Mouse (Mus musculus) CD4-positive, CD25-positive, alpha-beta regulatory T cell, adult 2 months (primary cell): ENCODE results near the gene Fam131c.

Experiments used
- DNase-seq: peaks from one replicate; pipeline ENCODE4 v3.0.0-alpha.2; 2012; ENCODE audit warnings: low read depth, low spot score

Gene Fam131c

GRCm38 (mm10) chr4:141357811-141358210 is 10.2 kb upstream of the Fam131c start:
- DNase-seq: no peak

- no peak for DNase-seq
These were observed 8.8 kb upstream of the Fam131c start for GRCm38 (mm10) chr4:141359222-141359621.

- peak; percentile 60 for DNase-seq
These were observed 7.2 kb upstream of the Fam131c start for GRCm38 (mm10) chr4:141360846-141361245.

GRCm38 (mm10) chr4:141362937-141363548 is 5.0 kb upstream of the Fam131c start:
- DNase-seq: peak; percentile 83

GRCm38 (mm10) chr4:141365126-141365525 is 2.9 kb upstream of the Fam131c start:
- DNase-seq: no peak

GRCm38 (mm10) chr4:141365876-141366275 is 2.1 kb upstream of the Fam131c start:
- no peak for DNase-seq

GRCm38 (mm10) chr4:141372426-141372825 is 4.4 kb downstream of the Fam131c start:
- DNase-seq: no peak

- no peak for DNase-seq
These were observed 11.7 kb downstream of the Fam131c start for GRCm38 (mm10) chr4:141379674-141380073.

- peak; percentile 33 for DNase-seq
These were observed 14.4 kb downstream of the Fam131c start for GRCm38 (mm10) chr4:141382406-141382805.

- DNase-seq: peak; percentile 79
These were observed 17.3 kb downstream of the Fam131c start for GRCm38 (mm10) chr4:141385275-141385674.

- no peak for DNase-seq
These were observed 18.1 kb downstream of the Fam131c start for GRCm38 (mm10) chr4:141386150-141386549.

GRCm38 (mm10) chr4:141387093-141387784 is 19.2 kb downstream of the Fam131c start:
- DNase-seq: peak; percentile 81

GRCm38 (mm10) chr4:141387933-141388332 is 19.9 kb downstream of the Fam131c start:
- DNase-seq: no peak

- no peak for DNase-seq
These were observed 21.5 kb downstream of the Fam131c start for GRCm38 (mm10) chr4:141389366-141390150.

- DNase-seq: no peak
These were observed 23.3 kb downstream of the Fam131c start for GRCm38 (mm10) chr4:141391293-141391692.

- DNase-seq: no peak
These were observed 26.7 kb downstream of the Fam131c start for GRCm38 (mm10) chr4:141394751-141395150.

- no peak for DNase-seq
These were observed 29.8 kb downstream of the Fam131c start for GRCm38 (mm10) chr4:141397861-141398260.

GRCm38 (mm10) chr4:141398545-141398944 is 30.5 kb downstream of the Fam131c start, which contains the start of gene Clcnka:
Gene Clcnka (minus strand): TSS chr4:141398724.
- DNase-seq: no peak

GRCm38 (mm10) chr4:141400171-141400570 is 32.2 kb downstream of the Fam131c start:
- DNase-seq: no peak

- DNase-seq: peak; percentile 89
These were observed 36.7 kb downstream of the Fam131c start for GRCm38 (mm10) chr4:141404518-141405313.

GRCm38 (mm10) chr4:141405314-141405622 is 37.2 kb downstream of the Fam131c start:
- DNase-seq: no peak
